Mouse (Mus musculus): ENCODE results near the gene Pex11b.
"Not testable (repeated sequence)": the region's sequence is repeated elsewhere in the genome, so short reads cannot be mapped to it uniquely, and the experiment has no call there.

Pex11b gene

DNA sequence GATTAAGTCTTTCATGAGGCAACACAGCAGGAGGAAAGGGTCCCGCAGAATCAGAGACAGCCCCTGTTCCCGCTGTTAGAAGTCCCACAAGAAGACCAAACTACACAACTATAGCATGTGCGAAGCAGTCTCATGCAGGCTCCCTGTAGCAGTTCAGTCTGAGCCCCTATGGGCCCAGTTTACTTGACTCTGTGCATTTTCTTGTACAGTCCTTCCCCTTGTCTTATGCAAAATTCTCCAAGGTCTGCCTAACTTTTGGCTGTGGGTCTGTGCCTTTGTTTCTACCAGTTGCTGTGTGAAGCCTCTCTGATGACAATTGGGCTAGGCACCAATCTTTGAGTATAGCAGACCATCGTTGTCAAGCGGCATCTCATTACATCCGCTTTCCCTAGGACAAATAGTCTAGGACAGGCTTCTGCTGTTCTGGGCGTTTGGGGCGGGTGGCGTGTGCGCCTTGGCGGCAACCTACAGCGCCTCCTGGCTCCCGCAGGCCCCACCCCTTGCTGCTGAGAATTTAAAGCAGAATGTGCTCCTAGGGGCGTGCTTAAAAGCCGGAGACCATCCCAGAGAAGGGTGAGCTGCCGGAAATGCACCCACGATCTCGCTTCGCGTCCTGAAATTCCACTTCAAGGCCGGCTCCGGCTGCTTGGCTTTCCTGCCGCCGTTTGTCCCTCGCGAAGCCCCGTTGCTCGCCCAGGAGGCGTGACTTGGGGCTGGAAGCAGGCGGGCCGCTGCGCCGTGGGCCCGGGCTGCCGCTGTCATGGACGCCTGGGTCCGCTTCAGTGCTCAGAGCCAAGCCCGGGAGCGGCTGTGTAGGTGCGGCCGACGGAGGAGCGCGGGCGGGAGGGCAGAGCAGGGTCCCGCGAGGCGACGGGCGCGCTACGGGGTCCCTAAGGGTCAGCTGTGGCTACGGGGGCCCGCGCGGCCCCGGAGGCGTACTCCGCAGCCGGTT lies at the start of gene Pex11b, which contains the start of gene Gm42957:
Gene Pex11b, plus strand, starts transcription at position 449 of the 952 bp plus-strand sequence.
Gene Gm42957, plus strand, starts transcription at position 547 of the 952 bp plus-strand sequence.
- DNase-seq = peak; percentile 92

GRCm38 (mm10) chr3:96590657-96591056 lies 44.5 kb upstream of the Pex11b start:
- no peak for DNase-seq

- no peak for DNase-seq
Measured at GRCm38 (mm10) chr3:96593374-96593773, 41.8 kb upstream of the Pex11b start.

GRCm38 (mm10) chr3:96593790-96594560 lies 41.2 kb upstream of the Pex11b start, which contains the start of gene Polr3gl:
TSS of gene Polr3gl (minus strand) at chr3:96594181.
- DNase-seq = peak; percentile 96

DNA sequence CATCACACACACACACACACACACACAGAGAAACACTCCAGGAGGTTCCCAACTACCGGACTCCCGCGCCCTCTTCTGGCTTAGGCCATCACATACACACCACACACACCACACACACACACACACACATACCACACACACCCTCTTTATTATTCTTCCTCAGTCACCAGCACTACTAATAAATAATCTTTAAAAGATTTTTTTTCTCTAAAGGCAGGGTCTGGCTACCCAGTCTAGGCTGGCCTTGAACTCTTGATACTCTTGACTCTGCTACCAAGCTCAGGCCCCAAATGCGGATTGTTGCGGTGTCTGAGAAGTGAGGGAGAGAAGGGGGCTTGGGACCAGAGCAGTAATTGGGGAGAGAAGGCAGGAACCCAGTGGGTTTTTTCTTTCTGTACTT lies 40.3 kb upstream of the Pex11b start:
- DNase-seq = no peak

- peak; percentile 52 for DNase-seq
Measured at GRCm38 (mm10) chr3:96595661-96596060, 39.5 kb upstream of the Pex11b start.

- DNase-seq = peak; percentile 87
Measured at GRCm38 (mm10) chr3:96596228-96596707, 38.9 kb upstream of the Pex11b start, which contains the start of gene Ankrd34a. TSS of gene Ankrd34a (plus strand) at chr3:96596636.

GRCm38 (mm10) chr3:96596855-96597254 lies 38.3 kb upstream of the Pex11b start:
- peak; percentile 36 for DNase-seq

- peak; percentile 55 for DNase-seq
Measured at GRCm38 (mm10) chr3:96597435-96597891, 37.7 kb upstream of the Pex11b start.

GRCm38 (mm10) chr3:96598156-96599068 lies 36.8 kb upstream of the Pex11b start:
- peak; percentile 67 for DNase-seq

DNA sequence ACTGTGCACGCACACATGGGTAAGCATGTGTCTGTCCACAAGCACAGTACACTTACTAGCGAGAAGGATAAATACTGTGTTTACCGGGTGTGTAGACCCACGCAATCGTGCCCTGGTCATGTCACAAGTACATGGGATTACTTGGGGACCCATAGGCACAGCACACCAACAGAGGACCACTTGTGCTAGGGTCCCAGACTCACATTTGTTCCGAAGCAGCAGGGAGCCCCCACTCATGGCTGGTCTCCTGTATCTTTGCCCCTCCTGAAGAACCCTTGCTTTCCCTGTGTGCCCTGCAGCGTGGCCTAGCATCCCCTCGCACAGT lies 36.1 kb upstream of the Pex11b start:
- no peak for DNase-seq

DNA sequence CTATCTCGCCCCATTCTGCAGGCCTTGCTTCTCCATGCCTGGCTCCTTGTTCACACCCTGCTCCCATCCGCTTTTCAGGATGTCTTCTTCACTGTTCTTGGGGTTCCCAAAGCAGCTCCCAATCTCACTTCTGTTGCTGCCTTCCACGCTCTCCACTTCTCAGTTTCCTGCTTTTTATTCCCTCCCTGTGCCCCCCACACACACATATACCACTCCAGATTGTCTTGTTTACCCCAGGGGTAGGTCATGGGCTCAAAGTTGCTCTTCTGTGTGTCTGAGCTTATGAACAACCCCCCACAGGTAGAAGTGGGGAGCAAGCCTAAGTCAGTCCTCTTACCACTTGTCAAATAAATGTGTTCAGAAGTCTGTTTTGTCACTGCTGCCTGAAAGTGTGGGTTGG lies 35.8 kb upstream of the Pex11b start:
- DNase-seq = no peak

GRCm38 (mm10) chr3:96600639-96601250 lies 34.4 kb upstream of the Pex11b start, which contains the start of gene Lix1l:
TSS of gene Lix1l (plus strand) at chr3:96601149.
- peak; percentile 93 for DNase-seq

DNA sequence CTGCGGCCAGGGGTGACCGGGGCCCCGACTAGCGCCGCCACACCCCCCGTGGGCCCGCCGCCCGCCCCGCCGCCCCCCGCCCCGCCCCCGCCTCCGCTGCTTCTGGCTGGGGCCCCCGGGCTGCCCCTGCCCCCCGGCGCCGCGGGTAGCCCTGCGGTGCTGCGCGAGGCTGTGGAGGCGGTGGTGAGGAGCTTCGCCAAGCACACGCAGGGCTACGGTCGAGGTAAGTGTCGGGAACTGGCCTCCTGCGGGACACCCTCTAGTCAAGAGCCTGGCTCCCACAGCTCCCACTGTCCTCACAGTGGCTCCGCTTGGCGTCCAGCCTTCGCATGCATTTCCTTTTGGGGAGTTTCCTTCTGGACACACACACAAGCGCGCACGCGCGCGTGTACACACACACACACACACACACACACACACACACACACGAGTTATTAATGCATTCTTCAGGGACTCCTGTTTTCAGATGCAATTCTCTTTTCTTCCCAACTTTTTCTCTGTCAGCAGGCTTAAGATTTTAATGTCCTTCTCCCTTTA lies 33.9 kb upstream of the Pex11b start:
- peak; percentile 67 for DNase-seq

GRCm38 (mm10) chr3:96601941-96602703 lies 33.1 kb upstream of the Pex11b start:
- peak; percentile 31 for DNase-seq

DNA sequence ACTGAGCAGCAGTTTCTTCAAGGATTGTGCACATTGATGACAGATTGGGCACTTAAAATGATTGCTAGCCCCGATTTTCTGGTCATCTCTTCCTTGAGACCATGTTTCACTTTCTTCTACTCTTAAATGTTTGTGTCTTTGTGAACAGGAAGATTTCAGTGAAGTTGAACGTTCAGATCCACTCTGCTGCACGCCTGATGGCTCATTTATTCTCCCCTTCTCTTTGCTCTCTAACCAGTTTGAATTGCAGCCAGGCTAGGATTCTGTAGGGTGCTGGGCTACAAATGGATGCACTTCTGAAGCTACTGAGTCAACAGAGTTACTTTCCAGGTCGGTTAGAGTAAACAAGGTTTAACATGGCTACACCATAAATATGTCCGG lies 32.5 kb upstream of the Pex11b start:
- DNase-seq = no peak

GRCm38 (mm10) chr3:96603311-96603710 lies 31.9 kb upstream of the Pex11b start:
- DNase-seq = no peak

DNA sequence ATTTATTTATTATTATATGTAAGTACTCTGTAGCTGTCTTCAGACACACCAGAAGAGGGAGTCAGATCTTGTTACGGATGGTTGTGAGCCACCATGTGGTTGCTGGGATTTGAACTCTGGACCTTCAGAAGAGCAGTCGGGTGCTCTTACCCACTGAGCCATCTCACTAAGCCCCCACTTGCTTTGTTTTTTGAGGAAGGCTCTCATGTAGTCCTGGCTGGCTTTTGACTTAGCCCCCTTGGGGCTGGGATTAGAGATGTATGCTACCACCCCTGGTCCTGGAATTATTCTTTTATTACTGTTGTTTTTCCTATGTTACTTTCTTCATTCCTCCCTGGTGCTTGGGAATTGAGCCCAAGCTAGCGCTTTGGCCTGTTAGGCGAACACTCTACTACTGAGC lies 29.2 kb upstream of the Pex11b start:
- DNase-seq = not testable (repeated sequence)

DNA sequence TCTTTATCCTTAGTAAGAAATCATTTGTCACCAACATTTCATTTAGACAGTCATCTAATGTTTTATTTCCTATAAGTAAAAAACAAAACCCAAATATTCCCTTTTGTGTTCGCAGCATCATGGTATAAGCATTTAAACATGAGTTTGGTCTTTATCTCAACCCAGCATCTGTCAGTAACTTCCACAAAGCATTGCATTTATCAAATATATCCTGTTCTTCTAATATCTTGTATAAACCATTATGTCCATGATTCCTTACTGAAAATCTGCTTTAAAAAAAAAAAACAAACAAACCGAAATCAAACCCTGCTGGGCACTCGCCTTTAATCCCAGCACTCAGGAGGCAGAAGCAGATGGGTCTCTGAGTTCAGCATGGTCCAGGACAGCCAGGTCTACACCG lies 28.6 kb upstream of the Pex11b start:
- DNase-seq = no peak

- no peak for DNase-seq
Measured at GRCm38 (mm10) chr3:96617941-96618340, 17.2 kb upstream of the Pex11b start.

DNA sequence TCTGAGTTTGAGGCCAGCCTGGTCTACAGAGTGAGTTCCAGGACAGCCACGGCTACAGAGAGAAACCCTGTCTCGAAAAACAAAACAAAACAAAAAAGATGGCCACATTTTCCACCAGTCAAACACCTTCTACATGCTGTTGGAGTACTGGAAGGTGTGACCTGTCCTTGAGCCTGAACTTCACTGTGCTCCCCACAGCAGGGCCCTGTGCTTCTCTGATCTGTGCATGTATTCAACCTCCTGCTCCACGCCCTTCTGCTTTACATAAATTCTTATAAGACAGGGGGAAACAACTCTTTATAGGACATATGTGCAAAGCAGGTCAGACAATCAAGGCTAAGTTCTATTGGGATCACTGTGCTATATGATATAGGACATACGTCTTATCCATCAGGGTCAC lies 12.0 kb upstream of the Pex11b start:
- DNase-seq = no peak
